In genomic region chr11:110409776-110410175, GRCm38 (mm10) we compare ENCODE assay signal across 9 mouse cellular contexts. TPM values are rescaled to one million over a fixed set of nuclear protein-coding genes. Genes with fewer than 3 reads are reported as not detected.
DNase-seq lines count a peak whose midpoint lies in the region; ATAC-seq and TF ChIP-seq lines count a peak whose summit lies in the region.
"Had no signal": no experiment of that assay in that cellular context is flagged by ENCODE, and none has a peak within 500 bp of the region (broad histone marks: within the 10 kb centered on the region; RNA-seq: fewer than 3 reads in every experiment).

No protein-coding gene starts in this region.

- TF ChIP-seq CTCF in left cerebral cortex, adult 2 months (IDR thresholded peaks at IDR 0.05): peak; percentile 40
- TF ChIP-seq CTCF in liver, embryonic 14.5 days (IDR thresholded peaks at IDR 0.05; ENCODE audit: low read depth): peak; percentile 78

- no peak for DNase-seq in left cerebral cortex, adult 2 months (ENCODE audit: extremely low spot score in 1 of 2, low spot score in 2 of 2)
- no peak for DNase-seq in left cerebral cortex, adult 11 months (ENCODE audit: low spot score)
- peak; percentile 66 for DNase-seq in WW6 (ENCODE audit: low read depth, low spot score)
- DNase-seq in liver, embryonic 14.5 days (ENCODE audit: low read depth in 3 of 3, low spot score in 3 of 3): no peak
- peak; percentile 29 for DNase-seq in thymus, postnatal 0 days (ENCODE audit: low spot score)
- no peak for DNase-seq in retina, postnatal 1 day
- DNase-seq in urinary bladder, adult 2 months (ENCODE audit: low spot score): no peak

- 0 out of 2 replicates have a peak, but pooled peaks have one; percentile 46 for ATAC-seq in liver, embryonic 14.5 days (ENCODE audit: insufficient read depth)
- no peak for ATAC-seq in forebrain, embryonic 15.5 days (replicated peaks)

- H3K4me2 ChIP-seq in liver, embryonic 14.5 days (ENCODE audit: low read depth): no peak overlapping the region
- H3K4me2 ChIP-seq in forebrain, embryonic 15.5 days (replicated peaks): no peak overlapping the region
- H3K4me2 ChIP-seq: embryonic facial prominence, embryonic 13.5 days had no signal

- WGBS in liver, embryonic 14.5 days (ENCODE audit: insufficient replicate concordance): 48% methylated on average over 9 of the region's 9 CpGs
- 77% methylated on average over 9 of the region's 9 CpGs for WGBS in forebrain, embryonic 15.5 days

- H3K4me3 ChIP-seq in left cerebral cortex, adult 2 months: no peak overlapping the region
- H3K4me3 ChIP-seq in liver, embryonic 14.5 days (ENCODE audit: insufficient read depth in 1 of 2, low read depth in 2 of 2, low read length in 2 of 2): no peak overlapping the region
- H3K4me3 ChIP-seq in forebrain, embryonic 15.5 days: no peak overlapping the region
- H3K4me3 ChIP-seq: embryonic facial prominence, embryonic 13.5 days had no signal

- TF ChIP-seq EP300 in liver, embryonic 14.5 days (IDR thresholded peaks at IDR 0.05; ENCODE audit: low read depth): no peak

- no peak overlapping the region for H3K9ac ChIP-seq in liver, embryonic 14.5 days (replicated peaks)
- H3K9ac ChIP-seq in forebrain, embryonic 15.5 days (replicated peaks): no peak overlapping the region
- H3K9ac ChIP-seq: embryonic facial prominence, embryonic 13.5 days had no signal

- H3K27me3 ChIP-seq in liver, embryonic 14.5 days (ENCODE audit: control insufficient read depth, insufficient read depth, low read length): no peaks in the 10 kb centered on the region
- H3K27me3 ChIP-seq in forebrain, embryonic 15.5 days: no peaks in the 10 kb centered on the region
- H3K27me3 ChIP-seq: embryonic facial prominence, embryonic 13.5 days had no signal

- no peaks in the 10 kb centered on the region for H3K9me3 ChIP-seq in liver, embryonic 14.5 days (ENCODE audit: control insufficient read depth, low read length)
- H3K9me3 ChIP-seq in forebrain, embryonic 15.5 days: no peaks in the 10 kb centered on the region
- H3K9me3 ChIP-seq: embryonic facial prominence, embryonic 13.5 days had no signal

- no peaks in the 10 kb centered on the region for H3K36me3 ChIP-seq in liver, embryonic 14.5 days (replicated peaks; ENCODE audit: control insufficient read depth, insufficient read depth, low read depth)
- no peaks in the 10 kb centered on the region for H3K36me3 ChIP-seq in forebrain, embryonic 15.5 days

- H3K27ac ChIP-seq in left cerebral cortex, adult 2 months: no peak overlapping the region
- H3K27ac ChIP-seq in liver, embryonic 14.5 days: no peak overlapping the region
- no peak overlapping the region for H3K27ac ChIP-seq in forebrain, embryonic 15.5 days (replicated peaks)
- H3K27ac ChIP-seq: embryonic facial prominence, embryonic 13.5 days had no signal

- intact Hi-C loops in left cerebral cortex, adult 2 months (cut with DNase I): loop anchor here (10.0 kb wide), 1 partner anchor 75 kb away; no protein-coding TSS in a partner anchor

- H3K4me1 ChIP-seq in liver, embryonic 14.5 days (replicated peaks; ENCODE audit: control insufficient read depth in 2 of 2, insufficient read depth in 2 of 2, low read length in 1 of 2): peaks cover 0 to 8% of the 10 kb centered on the region in 2 experiments; a peak in 2 of 4 replicates
- H3K4me1 ChIP-seq in forebrain, embryonic 15.5 days: peaks cover 4% of the 10 kb centered on the region; the same call in 1 of the 2 replicates

RNA-seq across cellular contexts. Expression of gene Map2k6, which starts 10.9 kb away (rescaled TPM):
- total RNA-seq in left cerebral cortex, adult 2 months (2021): 10 to 100 TPM; 23.1 to 25.4 TPM
- polyA plus RNA-seq in liver, embryonic 14.5 days (2012; rRNA removed): 2.3 and 2.8 TPM in 2 replicates
- polyA plus RNA-seq in liver, embryonic 14.5 days (2014; fragmentation: Nextera tagmentation; extraction: Ambion mirVana): 3.6 and 4.5 TPM in 2 replicates
- 16.6 and 17.8 TPM in 2 replicates for polyA plus RNA-seq in thymus, postnatal 0 days (2015; fragmentation: Nextera tagmentation; extraction: Ambion mirVana)
- 8.4 and 9.0 TPM in 2 replicates for polyA plus RNA-seq in urinary bladder, adult 2 months (2012; rRNA removed)
- polyA plus RNA-seq in forebrain, embryonic 15.5 days (2015; fragmentation: Nextera tagmentation; extraction: Ambion mirVana): 52.9 and 53.8 TPM in 2 replicates

Comparison
In these comparisons a context has a peak if more than half of its experiments do, and no peak if none do; other contexts are left out.
1. DNase-seq: peak in WW6 (single experiment) and thymus, postnatal 0 days (single experiment); none in left cerebral cortex, adult 2 months (0 of 2), left cerebral cortex, adult 11 months (single experiment), liver, embryonic 14.5 days (0 of 3), retina, postnatal 1 day (single experiment) and urinary bladder, adult 2 months (single experiment).